Mouse (Mus musculus): Measurements from ENCODE around the gene B4galnt3.

- TF ChIP-seq CTCF (IDR thresholded peaks at IDR 0.05; ENCODE audit: borderline replicate concordance, insufficient read depth, low read depth, low read length) = no peak
- TF ChIP-seq POLR2A (IDR thresholded peaks at IDR 0.05; ENCODE audit: borderline replicate concordance, insufficient read depth, low read length) = no peak
Measured at GRCm38 (mm10) chr6:120289430-120289829, 4.9 kb downstream of the B4galnt3 start.

All from cerebellum, adult 2 months (tissue).